Mouse (Mus musculus): Measurements from ENCODE around the gene Atg7.

- TF ChIP-seq CTCF (IDR thresholded peaks at IDR 0.05; ENCODE audit: insufficient read depth, low read depth, low read length) (no peak), POLR2A (IDR thresholded peaks at IDR 0.05; ENCODE audit: insufficient read depth, low read depth, low read length) (no peak)
Measured at GRCm38 (mm10) chr6:114726681-114727080, 83.8 kb downstream of the Atg7 start.

All from olfactory bulb, adult 2 months (tissue).